Mouse (Mus musculus) neural tube, embryonic 15.5 days (tissue): Measurements from ENCODE around the gene Sh2d2a. TPM values are rescaled to one million over a fixed set of nuclear protein-coding genes. Genes with fewer than 3 reads are reported as not detected.
A peak's percentile ranks its signal among the peaks of the same experiment; 100 is the strongest.
"Not testable (repeated sequence)": the region's sequence is repeated elsewhere in the genome, so short reads cannot be mapped to it uniquely, and the experiment has no call there.

Source experiments
- ATAC-seq: fragments of 200-750 bp; cut with Nextera tagmentation; 2 replicates; pipeline ENCODE4 v1.8.0; 2017; ENCODE audit warnings: mild to moderate bottlenecking, moderate TSS enrichment, moderate library complexity; ENCODE audit not compliant: low FRiP score
- H3K27ac ChIP-seq: fragments of 300-500 bp; sonication (generic); replicated peaks from 2 replicates; pipeline ENCODE4 v1.5.1; 2015; ENCODE audit warnings: mild to moderate bottlenecking, inconsistent platforms
- H3K27me3 ChIP-seq: fragments of 300-500 bp; sonication (generic); replicated peaks from 2 replicates; pipeline ENCODE4 v1.6.1; 2015; ENCODE audit warnings: inconsistent platforms
- H3K36me3 ChIP-seq: fragments of 300-500 bp; sonication (generic); 2 replicates; pipeline ENCODE4 v1.6.1; 2015; ENCODE audit warnings: inconsistent platforms
- H3K4me1 ChIP-seq: fragments of 300-500 bp; sonication (generic); 2 replicates; pipeline ENCODE4 v1.6.1; 2015; ENCODE audit warnings: inconsistent platforms
- H3K4me2 ChIP-seq: fragments of 300-500 bp; sonication (generic); 2 replicates; pipeline ENCODE4 v1.6.1; 2015; ENCODE audit warnings: inconsistent platforms, mild to moderate bottlenecking, moderate library complexity
- H3K4me3 ChIP-seq: fragments of 300-500 bp; sonication (generic); replicated peaks from 2 replicates; pipeline ENCODE4 v1.5.1; 2015; ENCODE audit warnings: mild to moderate bottlenecking, inconsistent platforms
- H3K9ac ChIP-seq: fragments of 300-500 bp; sonication (generic); replicated peaks from 2 replicates; pipeline ENCODE4 v1.6.1; 2015; ENCODE audit warnings: mild to moderate bottlenecking, inconsistent platforms
- H3K9me3 ChIP-seq: fragments of 300-500 bp; sonication (generic); replicated peaks from 2 replicates; pipeline ENCODE4 v1.6.1; 2016; ENCODE audit warnings: inconsistent platforms
- WGBS: fragments of 180-500 bp; shearing (Covaris S2); methylation state at CpG from one replicate; pipeline ENCODE4 v1.1.7; 2015; ENCODE audit warnings: mixed read lengths; 5-methylcytosine and 5-hydroxymethylcytosine counted together
- polyA plus RNA-seq: library from polyadenylated mRNA; unstranded; fragments of >200 nt; fragmentation: Nextera tagmentation; extraction: Ambion mirVana; gene quantifications from 2 replicates; pipeline ENCODE4 v1.2.1, GENCODE M21; 2015

The Sh2d2a gene
- polyA plus RNA-seq, 1 experiment from 2014 or later = not detected

DNA sequence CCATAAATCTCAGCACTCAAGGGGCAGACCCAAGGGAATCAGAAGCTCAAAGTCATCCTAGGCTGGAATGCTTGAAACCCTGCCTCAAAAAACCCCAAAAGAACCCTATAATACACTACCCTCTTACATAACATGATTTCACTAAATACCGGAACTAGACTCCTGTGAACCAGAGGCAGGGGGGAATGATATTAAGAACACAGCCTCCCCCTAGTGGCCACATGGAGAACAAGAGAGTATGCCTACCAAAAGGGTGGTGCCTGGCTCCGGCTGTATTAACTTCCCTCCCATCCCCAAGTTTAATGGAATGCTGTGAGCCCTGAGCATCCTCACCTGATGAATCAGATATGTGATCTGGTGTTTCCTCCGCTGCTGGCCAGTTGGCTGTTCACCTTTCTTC lies 13.3 kb downstream of the Sh2d2a start:
- Histone ChIP-seq H3K36me3 (peaks cover 68% of the 10 kb centered on the region), H3K4me1 (no peaks in the 10 kb centered on the region), H3K27ac (no peak overlapping the region), H3K27me3 (no peaks in the 10 kb centered on the region), H3K4me3 (no peak overlapping the region), H3K4me2 (no peak overlapping the region), H3K9me3 (no peaks in the 10 kb centered on the region), H3K9ac (no peak overlapping the region)
- ATAC-seq = peak; percentile 69; the same call in 1 of the 2 replicates
- 27% methylated on average over 3 of the region's 3 CpGs for WGBS

DNA sequence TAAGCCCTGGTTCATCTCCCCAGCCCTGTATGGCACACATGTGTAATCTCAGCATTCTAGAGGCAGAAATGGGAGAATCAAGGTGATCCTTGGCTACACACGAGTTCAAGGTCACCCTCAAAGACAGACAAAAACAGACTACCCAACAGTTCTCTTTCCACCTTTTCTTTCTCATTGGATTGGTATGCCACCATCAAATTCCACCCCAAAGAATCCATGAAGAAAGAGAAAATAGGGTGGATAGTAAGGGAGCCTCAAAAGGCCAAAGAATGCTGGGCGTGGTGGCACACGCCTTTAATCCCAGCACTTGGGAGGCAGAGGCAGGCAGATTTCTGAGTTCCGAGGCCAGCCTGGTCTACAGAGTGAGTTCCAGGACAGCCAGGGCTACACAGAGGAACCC lies 17.6 kb downstream of the Sh2d2a start:
- peaks cover 77% of the 10 kb centered on the region for H3K36me3 ChIP-seq
- not testable (repeated sequence) for H3K4me2 ChIP-seq, H3K4me3 ChIP-seq, H3K27me3 ChIP-seq, H3K27ac ChIP-seq, H3K4me1 ChIP-seq, ATAC-seq, H3K9me3 ChIP-seq, H3K9ac ChIP-seq
- 97% methylated on average over 4 of the region's 4 CpGs for WGBS

DNA sequence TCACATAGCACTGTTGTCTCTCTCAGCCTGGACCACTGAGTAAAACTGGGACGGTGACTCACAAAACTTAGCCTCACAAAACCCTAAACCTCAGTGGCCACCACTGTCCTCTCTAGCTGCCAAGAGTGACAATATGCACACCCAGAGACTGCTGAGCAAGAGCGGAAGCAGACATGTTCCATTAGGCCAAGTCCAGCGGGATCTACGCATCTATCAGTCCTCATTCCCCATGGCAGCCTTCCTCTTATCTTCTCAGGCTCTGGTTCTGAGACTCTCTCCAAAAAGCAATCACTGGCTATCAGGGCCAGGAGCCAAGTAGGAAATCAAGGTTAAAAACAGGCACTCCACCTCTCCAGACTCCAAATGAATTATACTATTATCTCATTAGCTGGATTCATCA lies 31.2 kb downstream of the Sh2d2a start:
- no peaks in the 10 kb centered on the region for H3K27me3 ChIP-seq
- no peak overlapping the region for H3K9ac ChIP-seq
- H3K36me3 ChIP-seq = peaks cover 19% of the 10 kb centered on the region
- H3K4me1 ChIP-seq = peaks cover 9% of the 10 kb centered on the region
- WGBS = 93% methylated on average over 4 of the region's 4 CpGs
- H3K9me3 ChIP-seq = no peaks in the 10 kb centered on the region
- H3K4me3 ChIP-seq = no peak overlapping the region
- H3K27ac ChIP-seq = no peak overlapping the region
- no peak overlapping the region for H3K4me2 ChIP-seq
- no peak for ATAC-seq

DNA sequence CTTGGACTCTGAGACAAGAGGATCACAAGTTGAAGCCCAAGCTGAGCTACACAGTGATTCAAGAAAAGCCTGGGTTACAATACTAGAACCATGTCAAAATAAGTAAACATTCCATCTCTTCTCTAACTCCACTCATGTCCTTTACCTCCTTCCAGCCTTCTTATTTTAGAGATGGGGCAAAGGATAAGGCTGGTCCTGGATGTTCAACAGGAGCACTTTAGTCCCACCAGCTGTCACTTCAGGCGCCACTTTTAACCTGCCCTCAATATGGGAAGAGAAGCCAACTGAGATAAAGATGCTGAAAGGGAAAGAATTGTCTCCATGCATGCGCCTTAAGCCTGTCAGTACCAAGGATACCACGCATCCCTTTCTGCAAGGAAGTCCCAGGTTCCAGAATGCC lies 37.7 kb downstream of the Sh2d2a start:
- H3K27me3 ChIP-seq = no peaks in the 10 kb centered on the region
- peak overlapping the region; percentile 95 for H3K9ac ChIP-seq
- no peaks in the 10 kb centered on the region for H3K9me3 ChIP-seq
- H3K36me3 ChIP-seq = peaks cover 9% of the 10 kb centered on the region
- WGBS = 5% methylated on average over 3 of the region's 3 CpGs
- ATAC-seq = no peak
- H3K4me3 ChIP-seq = peak overlapping the region; percentile 95
- peak overlapping the region; percentile 88; the same call in 1 of the 2 replicates for H3K27ac ChIP-seq
- peaks cover 27% of the 10 kb centered on the region for H3K4me1 ChIP-seq
- H3K4me2 ChIP-seq = peak overlapping the region; percentile 75

DNA sequence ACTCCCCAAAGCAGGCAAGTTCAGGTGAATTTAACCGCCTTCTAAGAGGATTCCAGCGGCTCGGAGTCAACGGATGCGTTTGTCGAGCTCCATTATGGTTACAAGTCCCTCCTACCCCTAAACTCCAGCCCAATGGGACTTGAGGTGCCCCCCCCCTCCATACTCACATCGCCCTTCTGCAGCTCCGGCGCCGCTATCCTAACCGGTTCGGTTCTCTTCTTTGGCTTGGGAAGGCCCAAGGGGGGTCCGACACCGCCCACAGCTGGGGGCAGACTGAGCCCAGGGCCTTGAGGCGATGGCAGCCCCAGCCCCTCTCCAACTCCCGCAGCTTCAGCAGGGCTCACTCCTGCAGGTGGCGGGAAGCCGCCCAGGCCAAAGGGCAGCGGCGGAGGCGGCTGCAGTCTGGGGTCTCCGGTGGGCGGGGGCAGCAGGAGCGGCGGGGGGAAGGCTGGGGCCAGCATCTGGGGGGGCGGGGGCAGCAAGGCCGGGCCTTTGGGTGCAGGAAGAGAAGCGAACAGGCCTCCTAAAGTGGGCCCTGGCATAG lies 38.2 kb downstream of the Sh2d2a start:
- H3K9ac ChIP-seq = peak overlapping the region; percentile 95
- peaks cover 9% of the 10 kb centered on the region for H3K36me3 ChIP-seq
- H3K27me3 ChIP-seq = no peaks in the 10 kb centered on the region
- no peaks in the 10 kb centered on the region for H3K9me3 ChIP-seq
- H3K4me1 ChIP-seq = peaks cover 27% of the 10 kb centered on the region
- peak; percentile 17 for ATAC-seq
- 0% methylated on average over 28 of the region's 28 CpGs for WGBS
- peak overlapping the region; percentile 75 for H3K4me2 ChIP-seq
- H3K27ac ChIP-seq = peak overlapping the region; percentile 88
- H3K4me3 ChIP-seq = peak overlapping the region; percentile 95

DNA sequence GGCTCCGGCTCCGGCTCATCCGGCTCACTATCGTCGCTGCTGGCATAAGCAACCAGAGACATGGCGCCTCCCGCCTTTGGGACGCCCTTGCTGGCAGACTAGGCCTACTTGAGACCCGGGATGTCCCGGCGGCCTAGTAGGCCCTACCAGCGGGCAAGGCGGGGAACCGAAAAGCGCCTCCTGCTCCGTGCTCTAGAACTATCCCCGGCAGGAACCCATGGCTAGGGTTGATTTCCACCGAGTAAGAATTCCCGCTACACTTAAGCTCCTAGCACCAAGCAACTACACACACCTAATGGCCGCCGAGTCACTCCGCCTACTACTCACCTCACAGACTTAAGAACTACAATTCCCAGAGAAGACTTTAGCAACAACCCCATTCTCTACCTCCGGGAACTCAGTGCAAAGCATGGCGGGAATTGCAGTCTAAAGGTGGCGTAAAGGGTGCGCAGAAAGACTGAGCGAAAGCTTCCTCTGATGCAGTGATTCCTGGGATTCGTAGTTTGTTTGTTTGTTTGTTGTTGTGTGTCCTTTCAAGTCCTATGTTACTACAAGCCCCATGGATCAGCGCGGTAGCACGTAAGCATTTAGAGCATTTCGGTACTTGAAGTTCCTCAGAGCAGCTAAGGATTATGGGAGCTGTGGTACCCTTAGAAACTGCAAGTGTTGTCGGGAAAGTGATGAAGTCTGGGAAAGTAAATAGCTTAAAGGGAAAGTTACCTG lies 38.9 kb downstream of the Sh2d2a start, which contains the start of gene Prcc:
Prcc (minus strand) TSS at position 328 of the 723 bp plus-strand sequence.
- peak within 1 kb of the TSS; percentile 75 for H3K4me2 ChIP-seq
- H3K27ac ChIP-seq = peak within 1 kb of the TSS; percentile 88
- H3K4me3 ChIP-seq = peak within 1 kb of the TSS; percentile 95
- peak within 1 kb of the TSS; percentile 95 for H3K9ac ChIP-seq
- H3K36me3 ChIP-seq = peaks cover 3% of the 10 kb centered on the region
- H3K27me3 ChIP-seq = no peaks in the 10 kb centered on the region
- ATAC-seq = peak; percentile 98
- under 1% methylated on average over 33 of the region's 33 CpGs for WGBS
- H3K9me3 ChIP-seq = no peaks in the 10 kb centered on the region
- peaks cover 27% of the 10 kb centered on the region for H3K4me1 ChIP-seq

DNA sequence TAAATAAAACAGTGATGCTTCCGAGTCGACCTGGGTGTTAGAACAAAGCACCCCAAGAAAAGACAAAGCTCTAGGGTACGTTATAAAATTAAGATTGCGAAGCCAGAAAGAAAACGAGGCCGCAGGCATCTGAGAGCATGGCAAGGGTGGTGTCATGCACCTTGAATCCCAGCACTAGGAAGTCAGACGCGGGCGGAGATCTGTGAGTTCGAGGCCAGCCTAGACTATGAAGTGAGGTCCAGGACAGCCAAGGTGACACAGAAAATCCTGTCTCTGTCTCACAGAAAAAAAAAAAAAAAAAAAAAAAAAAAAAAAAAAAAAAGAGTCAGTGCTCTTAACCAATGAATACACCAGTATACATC lies 39.4 kb downstream of the Sh2d2a start:
- peaks cover 27% of the 10 kb centered on the region for H3K4me1 ChIP-seq
- WGBS = 12% methylated on average over 10 of the region's 10 CpGs
- ATAC-seq = no peak; the same call in 1 of the 2 replicates
- H3K27me3 ChIP-seq = no peaks in the 10 kb centered on the region
- no peaks in the 10 kb centered on the region for H3K36me3 ChIP-seq
- H3K9ac ChIP-seq = peak overlapping the region; percentile 41; the same call in 1 of the 2 replicates
- H3K27ac ChIP-seq = peak overlapping the region; percentile 58; the same call in 1 of the 2 replicates
- peak overlapping the region; percentile 60 for H3K4me2 ChIP-seq
- no peaks in the 10 kb centered on the region for H3K9me3 ChIP-seq
- peak overlapping the region; percentile 95 for H3K4me3 ChIP-seq

DNA sequence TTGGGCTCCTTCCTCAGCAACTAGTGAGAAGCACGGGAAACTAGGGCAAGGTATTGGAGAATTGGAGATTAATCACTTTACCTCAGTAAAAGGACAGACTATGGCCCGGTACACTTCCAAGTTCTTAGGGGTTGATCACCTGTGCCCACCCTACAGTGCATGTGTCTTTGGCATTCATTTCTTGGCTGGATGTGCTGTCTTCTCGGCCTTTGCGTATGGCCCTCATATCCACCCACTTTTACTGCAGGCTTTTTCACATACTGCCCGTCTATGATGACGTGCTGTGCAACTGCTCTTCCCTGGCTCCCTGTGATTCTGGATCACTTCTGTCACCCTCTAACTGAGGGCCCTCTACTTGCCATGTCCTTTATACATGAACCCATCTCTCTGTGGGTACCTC lies 39.9 kb downstream of the Sh2d2a start:
- H3K27ac ChIP-seq = no peak overlapping the region
- no peak for ATAC-seq
- H3K4me3 ChIP-seq = peak overlapping the region; percentile 95
- no peak overlapping the region for H3K9ac ChIP-seq
- H3K4me1 ChIP-seq = peaks cover 27% of the 10 kb centered on the region
- WGBS = 85% methylated on average over 6 of the region's 6 CpGs
- H3K4me2 ChIP-seq = peak overlapping the region; percentile 60
- no peaks in the 10 kb centered on the region for H3K9me3 ChIP-seq
- no peaks in the 10 kb centered on the region for H3K36me3 ChIP-seq
- no peaks in the 10 kb centered on the region for H3K27me3 ChIP-seq

DNA sequence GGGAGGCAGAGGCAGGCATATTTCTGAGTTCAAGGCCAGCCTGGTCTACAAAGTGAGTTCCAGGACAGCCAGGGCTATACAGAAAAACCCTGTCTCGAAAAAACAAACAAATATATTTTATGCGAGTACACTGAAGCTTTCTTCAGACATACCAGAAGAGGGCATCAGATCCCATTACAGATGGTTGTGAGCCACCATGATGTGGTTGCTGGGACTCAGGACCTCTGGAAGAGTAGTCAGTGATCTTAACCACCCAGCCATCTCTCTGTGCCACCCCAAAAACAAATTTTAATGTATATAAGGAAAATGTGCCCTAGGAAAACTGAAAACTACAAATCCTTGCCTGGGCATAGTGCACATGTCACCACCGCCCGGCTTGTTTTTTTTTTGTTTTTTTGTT lies 40.8 kb downstream of the Sh2d2a start:
- H3K9me3 ChIP-seq, H3K4me2 ChIP-seq, H3K4me3 ChIP-seq, H3K9ac ChIP-seq, H3K27me3 ChIP-seq, H3K36me3 ChIP-seq, H3K27ac ChIP-seq, ATAC-seq: not testable (repeated sequence)
- H3K4me1 ChIP-seq = peaks cover 26% of the 10 kb centered on the region
- 81% methylated on average over 4 of the region's 4 CpGs for WGBS

DNA sequence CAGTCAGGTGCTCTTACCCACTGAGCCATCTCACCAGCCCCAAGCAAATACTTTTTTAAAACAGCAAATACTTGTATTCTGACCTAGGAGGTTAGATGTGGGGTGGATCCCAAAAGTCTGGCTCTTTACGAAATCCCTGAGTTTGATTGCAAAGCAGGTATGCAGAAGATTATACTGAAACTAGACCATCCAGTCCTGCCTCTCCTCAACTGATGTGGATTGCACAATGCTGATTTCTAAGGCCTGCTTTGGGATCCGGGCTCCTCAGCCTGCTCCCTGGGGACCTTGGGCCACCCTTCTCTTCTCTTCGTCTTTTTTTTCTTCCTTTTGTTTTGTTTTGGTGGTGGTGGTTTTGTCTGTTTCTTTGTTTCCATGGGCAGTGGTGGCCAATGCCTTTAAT lies 44.9 kb downstream of the Sh2d2a start:
- H3K4me3 ChIP-seq = no peak overlapping the region
- no peaks in the 10 kb centered on the region for H3K27me3 ChIP-seq
- ATAC-seq = no peak
- WGBS = 65% methylated on average over 3 of the region's 3 CpGs
- H3K9ac ChIP-seq = no peak overlapping the region
- no peaks in the 10 kb centered on the region for H3K36me3 ChIP-seq
- no peaks in the 10 kb centered on the region for H3K9me3 ChIP-seq
- H3K4me2 ChIP-seq = no peak overlapping the region
- H3K27ac ChIP-seq = no peak overlapping the region
- 0 out of 2 replicates have a peak, but pooled peaks cover 2% of the 10 kb centered on the region for H3K4me1 ChIP-seq

DNA sequence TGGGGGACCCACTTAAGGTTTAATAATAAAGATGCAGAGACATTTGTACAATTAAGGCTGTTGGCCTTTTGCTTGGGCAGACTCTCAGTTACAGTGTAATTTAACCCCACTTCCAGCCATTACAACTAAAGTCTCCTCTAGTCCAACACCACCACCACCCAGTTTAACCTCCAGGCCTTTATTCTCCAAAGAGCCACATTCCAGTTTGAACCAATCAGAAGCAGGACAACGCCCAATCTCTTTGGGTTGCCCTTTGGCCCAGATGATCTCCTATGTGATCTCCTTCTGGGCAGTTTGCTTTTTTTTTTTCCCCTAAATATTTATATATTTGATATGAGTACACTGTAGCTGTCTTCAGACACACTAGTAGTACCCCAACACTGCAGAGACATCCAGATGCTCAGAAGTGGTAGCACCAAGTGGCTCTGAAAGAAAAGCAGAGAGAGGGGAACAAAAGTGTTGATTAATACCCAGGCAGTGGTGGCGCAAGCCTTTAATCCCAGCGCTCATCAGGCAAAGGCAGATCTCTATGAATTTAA lies 46.9 kb downstream of the Sh2d2a start:
- H3K9me3 ChIP-seq = no peaks in the 10 kb centered on the region
- no peaks in the 10 kb centered on the region for H3K27me3 ChIP-seq
- H3K4me2 ChIP-seq = no peak overlapping the region
- no peaks in the 10 kb centered on the region for H3K4me1 ChIP-seq
- WGBS = 78% methylated on average over 3 of the region's 3 CpGs
- no peak overlapping the region for H3K27ac ChIP-seq
- no peak for ATAC-seq
- H3K9ac ChIP-seq = no peak overlapping the region
- H3K36me3 ChIP-seq = no peaks in the 10 kb centered on the region
- H3K4me3 ChIP-seq = no peak overlapping the region

DNA sequence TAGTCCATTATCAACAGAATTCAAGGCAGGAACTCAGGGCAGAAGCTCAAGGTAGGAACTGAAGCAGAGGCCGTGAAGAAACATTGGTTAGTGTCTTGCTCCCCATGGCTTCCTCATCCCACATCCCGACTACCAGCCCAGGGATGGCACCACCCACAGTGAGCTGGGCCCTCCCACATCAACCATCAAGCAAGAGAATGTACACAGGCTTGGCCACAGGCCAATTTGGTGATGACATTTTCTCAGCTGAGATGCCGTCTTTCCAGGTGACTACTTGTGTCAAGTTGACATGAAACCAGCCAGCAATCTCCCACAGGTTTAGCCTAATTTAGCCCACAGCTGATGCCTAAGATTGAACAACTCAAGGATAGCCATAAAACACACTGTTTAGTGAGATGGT lies 52.7 kb downstream of the Sh2d2a start:
- 67% methylated on average over 3 of the region's 3 CpGs for WGBS
- no peak for ATAC-seq

More for the DNA sequence above, 52.7 kb downstream of the Sh2d2a start:
- Histone ChIP-seq H3K36me3 (no peaks in the 10 kb centered on the region), H3K9me3 (no peaks in the 10 kb centered on the region), H3K4me3 (no peak overlapping the region), H3K9ac (no peak overlapping the region), H3K27me3 (no peaks in the 10 kb centered on the region), H3K27ac (no peak overlapping the region), H3K4me2 (no peak overlapping the region), H3K4me1 (no peaks in the 10 kb centered on the region)
